Mouse (Mus musculus) heart, postnatal 0 days (tissue): ENCODE measurements around the gene Rnls.

ENCODE experiments used
- CTCF ChIP-seq: IDR thresholded peaks from 2 replicates; pipeline ENCODE4 v1.5.1; 2016; ENCODE audit warnings: antibody characterized with exemption, control low read depth, low read depth
- EP300 ChIP-seq: IDR thresholded peaks from 2 replicates; pipeline ENCODE4 v1.6.1; 2016; ENCODE audit warnings: antibody characterized with exemption, low read depth

DNA sequence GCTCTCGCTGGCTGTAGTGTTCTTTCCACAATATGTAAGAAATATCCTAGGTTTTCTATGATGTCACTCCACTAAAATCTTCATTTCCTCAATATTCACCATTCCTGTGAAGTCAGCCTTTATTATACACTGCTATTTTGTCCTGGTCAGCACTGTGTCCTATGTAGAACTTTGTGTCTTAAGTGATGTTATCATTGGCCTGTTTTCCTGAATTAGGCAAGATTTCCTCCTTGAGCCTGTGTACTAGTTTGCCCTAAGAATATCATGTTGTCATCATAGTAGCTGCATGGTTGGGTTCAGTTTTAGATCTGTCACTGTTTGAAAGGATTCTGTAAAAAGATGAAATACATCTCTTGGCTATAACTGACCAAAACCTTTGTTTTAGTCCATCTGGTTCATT, 203.3 kb downstream of the Rnls start:
- no peak for TF ChIP-seq CTCF
- no peak for TF ChIP-seq EP300
